Mouse (Mus musculus): ENCODE results near the gene Slain2. TPM values are rescaled to one million over a fixed set of nuclear protein-coding genes. Genes with fewer than 3 reads are reported as not detected.
"Not testable (repeated sequence)": the region's sequence is repeated elsewhere in the genome, so short reads cannot be mapped to it uniquely, and the experiment has no call there.

Gene Slain2
- polyA plus RNA-seq, 1 experiment from 2014 or later = 7.8 TPM

- Histone ChIP-seq H3K9ac (ENCODE audit: low read depth, low read length) (no peak overlapping the region), H3K4me1 (ENCODE audit: control insufficient read depth, insufficient read depth, low read length) (no peaks in the 10 kb centered on the region), H3K36me3 (ENCODE audit: control insufficient read depth, insufficient read depth, low read length) (no peaks in the 10 kb centered on the region), H3K27ac (ENCODE audit: low read length) (no peak overlapping the region), H3K4me3 (ENCODE audit: low read length) (no peak overlapping the region), H3K4me2 (ENCODE audit: low read depth, low read length) (no peak overlapping the region), H3K27me3 (replicated peaks; ENCODE audit: control insufficient read depth, insufficient read depth, low read length) (no peaks in the 10 kb centered on the region), H3K9me3 (ENCODE audit: control insufficient read depth, low read length) (no peaks in the 10 kb centered on the region)
- whole genome bisulfite sequencing = 75% methylated on average over 8 of the region's 8 CpGs
- no peak for ATAC-seq
Measured at GRCm38 (mm10) chr5:72994424-72994823, 80.3 kb downstream of the Slain2 start.

- no peaks in the 10 kb centered on the region for H3K36me3 ChIP-seq (ENCODE audit: control insufficient read depth, insufficient read depth, low read length)
- H3K4me2 ChIP-seq (ENCODE audit: low read depth, low read length) = no peak overlapping the region
- ATAC-seq = no peak
- H3K4me3 ChIP-seq (ENCODE audit: low read length) = no peak overlapping the region
- no peaks in the 10 kb centered on the region for H3K9me3 ChIP-seq (ENCODE audit: control insufficient read depth, low read length)
- no peaks in the 10 kb centered on the region for H3K27me3 ChIP-seq (replicated peaks; ENCODE audit: control insufficient read depth, insufficient read depth, low read length)
- no peaks in the 10 kb centered on the region for H3K4me1 ChIP-seq (ENCODE audit: control insufficient read depth, insufficient read depth, low read length)
- no peak overlapping the region for H3K27ac ChIP-seq (ENCODE audit: low read length)
- WGBS = 64% methylated on average over 2 of the region's 2 CpGs
- H3K9ac ChIP-seq (ENCODE audit: low read depth, low read length) = no peak overlapping the region
Measured at GRCm38 (mm10) chr5:72994928-72995327, 80.8 kb downstream of the Slain2 start.

GRCm38 (mm10) chr5:72995379-72995778, 81.3 kb downstream of the Slain2 start:
- ATAC-seq = no peak
- no peak overlapping the region for H3K27ac ChIP-seq (ENCODE audit: low read length)
- H3K9me3 ChIP-seq (ENCODE audit: control insufficient read depth, low read length) = no peaks in the 10 kb centered on the region
- no peaks in the 10 kb centered on the region for H3K4me1 ChIP-seq (ENCODE audit: control insufficient read depth, insufficient read depth, low read length)
- WGBS = 53% methylated on average over 10 of the region's 10 CpGs
- H3K9ac ChIP-seq (ENCODE audit: low read depth, low read length) = no peak overlapping the region
- H3K27me3 ChIP-seq (replicated peaks; ENCODE audit: control insufficient read depth, insufficient read depth, low read length) = no peaks in the 10 kb centered on the region
- H3K4me2 ChIP-seq (ENCODE audit: low read depth, low read length) = no peak overlapping the region
- no peak overlapping the region for H3K4me3 ChIP-seq (ENCODE audit: low read length)
- H3K36me3 ChIP-seq (ENCODE audit: control insufficient read depth, insufficient read depth, low read length) = no peaks in the 10 kb centered on the region

DNA sequence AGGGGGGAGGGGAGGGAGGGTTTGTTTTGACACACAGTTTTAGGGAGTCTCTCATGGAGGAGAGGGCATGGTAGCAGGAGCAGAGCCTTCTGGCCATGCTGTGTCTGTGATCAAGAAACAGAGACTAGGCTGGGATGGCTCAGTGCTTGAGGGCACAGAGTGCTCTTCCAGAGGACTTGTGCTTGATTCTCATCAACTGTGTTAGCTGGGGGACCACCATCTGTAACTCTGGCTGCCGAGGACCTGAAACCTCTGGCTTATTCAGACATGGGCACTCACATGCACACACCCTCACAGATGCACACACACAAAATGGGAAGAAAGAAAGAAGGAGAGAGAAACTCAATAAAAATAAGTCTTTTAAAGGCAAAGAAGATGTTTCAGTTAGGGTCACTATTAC, 84.4 kb downstream of the Slain2 start:
- not testable (repeated sequence) for ATAC-seq; H3K4me2 ChIP-seq (ENCODE audit: low read depth, low read length); H3K9ac ChIP-seq (ENCODE audit: low read depth, low read length); H3K27ac ChIP-seq (ENCODE audit: low read length); H3K36me3 ChIP-seq (ENCODE audit: control insufficient read depth, insufficient read depth, low read length); H3K9me3 ChIP-seq (ENCODE audit: control insufficient read depth, low read length); H3K4me1 ChIP-seq (ENCODE audit: control insufficient read depth, insufficient read depth, low read length); H3K27me3 ChIP-seq (replicated peaks; ENCODE audit: control insufficient read depth, insufficient read depth, low read length); H3K4me3 ChIP-seq (ENCODE audit: low read length)
- 67% methylated on average over 1 of the region's 1 CpGs for WGBS

- no peak for ATAC-seq
Measured at GRCm38 (mm10) chr5:73004046-73004445, 89.9 kb downstream of the Slain2 start.

GRCm38 (mm10) chr5:73006784-73007581, 92.9 kb downstream of the Slain2 start, which contains the start of gene Slc10a4:
TSS of gene Slc10a4 (plus strand) at chr5:73006883.
- ATAC-seq = peak; percentile 84

More at GRCm38 (mm10) chr5:73004046-73004445, 89.9 kb downstream of the Slain2 start:
- Histone ChIP-seq H3K4me3 (ENCODE audit: low read length) (no peak overlapping the region), H3K4me1 (ENCODE audit: control insufficient read depth, insufficient read depth, low read length) (peaks cover 3% of the 10 kb centered on the region), H3K27me3 (replicated peaks; ENCODE audit: control insufficient read depth, insufficient read depth, low read length) (peaks cover 21% of the 10 kb centered on the region), H3K27ac (ENCODE audit: low read length) (no peak overlapping the region), H3K9me3 (ENCODE audit: control insufficient read depth, low read length) (no peaks in the 10 kb centered on the region), H3K9ac (ENCODE audit: low read depth, low read length) (no peak overlapping the region), H3K36me3 (ENCODE audit: control insufficient read depth, insufficient read depth, low read length) (no peaks in the 10 kb centered on the region), H3K4me2 (ENCODE audit: low read depth, low read length) (no peak overlapping the region)
- WGBS = 83% methylated on average over 5 of the region's 5 CpGs

GRCm38 (mm10) chr5:73007582-73007959, 93.5 kb downstream of the Slain2 start:
- no peak overlapping the region for H3K9ac ChIP-seq (ENCODE audit: low read depth, low read length)
- H3K4me2 ChIP-seq (ENCODE audit: low read depth, low read length) = no peak overlapping the region
- peak overlapping the region; percentile 43; the same call in 1 of the 2 replicates for H3K4me3 ChIP-seq (ENCODE audit: low read length)
- ATAC-seq = 0 out of 2 replicates have a peak, but pooled peaks have one; percentile 3
- H3K27ac ChIP-seq (ENCODE audit: low read length) = no peak overlapping the region
- 43% methylated on average over 5 of the region's 5 CpGs for WGBS
- H3K36me3 ChIP-seq (ENCODE audit: control insufficient read depth, insufficient read depth, low read length) = no peaks in the 10 kb centered on the region
- no peaks in the 10 kb centered on the region for H3K9me3 ChIP-seq (ENCODE audit: control insufficient read depth, low read length)
- H3K27me3 ChIP-seq (replicated peaks; ENCODE audit: control insufficient read depth, insufficient read depth, low read length) = peaks cover 21% of the 10 kb centered on the region
- H3K4me1 ChIP-seq (ENCODE audit: control insufficient read depth, insufficient read depth, low read length) = peaks cover 3% of the 10 kb centered on the region

More at GRCm38 (mm10) chr5:73006784-73007581, 92.9 kb downstream of the Slain2 start, which contains the start of gene Slc10a4:
- H3K27me3 ChIP-seq (replicated peaks; ENCODE audit: control insufficient read depth, insufficient read depth, low read length) = peaks cover 21% of the 10 kb centered on the region
- peak within 1 kb of the TSS; percentile 70 for H3K4me2 ChIP-seq (ENCODE audit: low read depth, low read length)
- H3K9ac ChIP-seq (ENCODE audit: low read depth, low read length) = peak within 1 kb of the TSS; percentile 30
- H3K4me1 ChIP-seq (ENCODE audit: control insufficient read depth, insufficient read depth, low read length) = peaks cover 3% of the 10 kb centered on the region
- WGBS = 8% methylated on average over 61 of the region's 65 CpGs
- no peak within 1 kb of the TSS for H3K27ac ChIP-seq (ENCODE audit: low read length)
- H3K36me3 ChIP-seq (ENCODE audit: control insufficient read depth, insufficient read depth, low read length) = no peaks in the 10 kb centered on the region
- H3K9me3 ChIP-seq (ENCODE audit: control insufficient read depth, low read length) = no peaks in the 10 kb centered on the region
- peak within 1 kb of the TSS; percentile 43 for H3K4me3 ChIP-seq (ENCODE audit: low read length)

DNA sequence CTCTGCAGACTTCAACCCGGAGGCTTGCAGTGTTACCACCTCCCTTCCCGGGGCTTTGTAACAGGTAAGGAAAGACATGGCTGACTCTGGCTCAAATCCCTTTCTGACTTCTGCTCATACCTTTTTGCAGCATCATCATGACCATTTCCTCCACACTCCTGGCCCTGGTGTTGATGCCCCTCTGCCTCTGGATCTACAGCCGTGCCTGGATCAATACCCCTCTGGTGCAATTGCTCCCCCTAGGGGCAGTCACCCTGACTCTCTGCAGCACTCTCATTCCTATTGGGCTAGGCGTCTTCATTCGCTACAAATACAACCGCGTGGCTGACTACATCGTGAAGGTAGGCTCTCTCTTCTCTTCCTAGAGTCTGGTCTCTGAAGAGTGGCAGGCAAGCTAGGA, 94.1 kb downstream of the Slain2 start:
- not testable (repeated sequence) for H3K36me3 ChIP-seq (ENCODE audit: control insufficient read depth, insufficient read depth, low read length)

GRCm38 (mm10) chr5:73011806-73012205, 97.7 kb downstream of the Slain2 start:
- not testable (repeated sequence) for H3K9ac ChIP-seq (ENCODE audit: low read depth, low read length); H3K27ac ChIP-seq (ENCODE audit: low read length); H3K36me3 ChIP-seq (ENCODE audit: control insufficient read depth, insufficient read depth, low read length); H3K4me2 ChIP-seq (ENCODE audit: low read depth, low read length); H3K4me3 ChIP-seq (ENCODE audit: low read length); H3K9me3 ChIP-seq (ENCODE audit: control insufficient read depth, low read length); H3K4me1 ChIP-seq (ENCODE audit: control insufficient read depth, insufficient read depth, low read length); ATAC-seq
- H3K27me3 ChIP-seq (replicated peaks; ENCODE audit: control insufficient read depth, insufficient read depth, low read length) = peaks cover 20% of the 10 kb centered on the region
- 94% methylated on average over 14 of the region's 16 CpGs for WGBS

More for the DNA sequence above, 94.1 kb downstream of the Slain2 start:
- H3K9me3 ChIP-seq (ENCODE audit: control insufficient read depth, low read length); H3K9ac ChIP-seq (ENCODE audit: low read depth, low read length); H3K4me3 ChIP-seq (ENCODE audit: low read length); H3K4me1 ChIP-seq (ENCODE audit: control insufficient read depth, insufficient read depth, low read length); H3K27ac ChIP-seq (ENCODE audit: low read length); H3K4me2 ChIP-seq (ENCODE audit: low read depth, low read length): not testable (repeated sequence)
- WGBS = 37% methylated on average over 8 of the region's 8 CpGs
- peaks cover 21% of the 10 kb centered on the region for H3K27me3 ChIP-seq (replicated peaks; ENCODE audit: control insufficient read depth, insufficient read depth, low read length)
- ATAC-seq = peak; percentile 21; the same call in 1 of the 2 replicates
